Mouse (Mus musculus) hindbrain, postnatal 0 days (tissue): ENCODE measurements at regions not wholly inside any gene's neighbourhood (a gene's known extent, or its start where the extent isn't known, plus 50 kb on each side); places are given as distances from the start of the nearest gene placed in this dataset.

ENCODE experiments used
- ATAC-seq: fragments of 200-750 bp; cut with Nextera tagmentation; 2 replicates; pipeline ENCODE4 v1.8.0; 2017; ENCODE audit warnings: mild to moderate bottlenecking, moderate TSS enrichment, moderate library complexity
- DNase-seq: peaks from one replicate; pipeline ENCODE4 v3.0.0-alpha.2; 2015; ENCODE audit warnings: low spot score
- H3K27ac ChIP-seq: fragments of 300-500 bp; sonication (generic); 2 replicates; pipeline ENCODE4 v1.5.1; 2014; ENCODE audit warnings: mild to moderate bottlenecking
- H3K27me3 ChIP-seq: fragments of 300-500 bp; sonication (generic); 2 replicates; pipeline ENCODE4 v1.6.1; 2014; ENCODE audit warnings: low read length, mixed read lengths; ENCODE audit not compliant: insufficient read depth
- H3K36me3 ChIP-seq: fragments of 300-500 bp; sonication (generic); 2 replicates; pipeline ENCODE4 v1.6.1; 2014; ENCODE audit warnings: low read length, mixed read lengths; ENCODE audit not compliant: insufficient read depth
- H3K4me1 ChIP-seq: fragments of 300-500 bp; sonication (generic); 2 replicates; pipeline ENCODE4 v1.6.1; 2014; ENCODE audit warnings: antibody characterized with exemption, low read length, mixed read lengths; ENCODE audit not compliant: insufficient read depth
- H3K4me2 ChIP-seq: fragments of 300-500 bp; sonication (generic); 2 replicates; pipeline ENCODE4 v1.6.1; 2014; ENCODE audit warnings: low read depth, mild to moderate bottlenecking, low read length, moderate library complexity, mixed read lengths
- H3K4me3 ChIP-seq: fragments of 300-500 bp; sonication (generic); 2 replicates; pipeline ENCODE4 v1.5.1; 2014; ENCODE audit warnings: low read length
- H3K9ac ChIP-seq: fragments of 300-500 bp; sonication (generic); replicated peaks from 2 replicates; pipeline ENCODE4 v1.6.1; 2014; ENCODE audit warnings: mild to moderate bottlenecking, low read length, moderate library complexity, mixed read lengths
- H3K9me3 ChIP-seq: fragments of 300-500 bp; sonication (generic); 2 replicates; pipeline ENCODE4 v1.6.1; 2016; ENCODE audit warnings: low read length, mixed read lengths
- CTCF ChIP-seq: IDR thresholded peaks from 2 replicates; pipeline ENCODE4 v1.5.1; 2016; ENCODE audit warnings: antibody characterized with exemption, control low read depth, low read depth
- WGBS: fragments of 180-500 bp; shearing (Covaris S2); extraction: QIAGEN DNeasy Blood & Tissue Kit; methylation state at CpG from one replicate; pipeline ENCODE4 v1.1.7; 2014; 5-methylcytosine and 5-hydroxymethylcytosine counted together

DNA sequence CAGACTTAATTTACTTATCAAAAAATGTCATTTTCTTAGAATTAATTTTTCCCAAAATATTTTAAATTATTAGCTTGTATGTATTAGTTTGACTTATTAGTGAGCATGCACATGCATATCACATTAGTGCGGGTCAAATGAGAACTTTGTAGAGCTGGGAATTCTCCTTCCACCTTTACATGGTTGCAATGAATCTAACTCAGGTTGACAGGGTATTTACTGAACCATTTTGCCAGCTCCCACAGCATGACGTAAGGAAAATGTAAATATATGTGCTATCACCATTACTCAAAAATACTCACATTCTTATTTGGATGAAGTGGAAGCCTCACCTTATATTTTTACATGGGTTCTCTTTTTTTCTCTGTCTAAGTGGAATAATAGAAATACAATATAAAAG is 179.4 kb upstream of the Ppfia2 start:
- no peak for TF ChIP-seq CTCF
- Histone ChIP-seq H3K27me3 (no peaks in the 10 kb centered on the region), H3K36me3 (no peaks in the 10 kb centered on the region), H3K27ac (no peak overlapping the region), H3K4me2 (no peak overlapping the region), H3K9me3 (no peaks in the 10 kb centered on the region), H3K4me3 (no peak overlapping the region), H3K4me1 (no peaks in the 10 kb centered on the region), H3K9ac (no peak overlapping the region)
- ATAC-seq (no peak), DNase-seq (peak; percentile 37)
- WGBS: 73% methylated on average over 2 of the region's 2 CpGs

DNA sequence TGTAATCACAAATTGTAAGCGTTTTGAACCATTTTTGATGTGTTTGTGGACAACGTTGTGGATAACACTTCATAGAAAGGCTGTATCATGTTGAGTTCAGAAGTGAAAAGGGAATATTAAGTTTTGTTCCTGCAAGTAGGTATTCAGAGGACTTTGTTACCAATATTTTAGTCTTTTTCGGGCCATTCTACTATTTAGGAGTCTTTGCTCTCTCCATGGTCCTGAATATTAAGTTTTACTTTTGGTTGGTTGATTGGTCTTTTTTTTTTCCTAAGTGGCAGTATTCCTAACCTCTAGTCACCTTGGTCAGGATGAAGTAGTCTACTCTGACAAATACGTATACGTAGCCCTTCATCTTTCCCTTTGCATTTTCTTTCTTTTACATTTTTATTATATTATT is 174.6 kb upstream of the Ppfia2 start:
- Histone ChIP-seq H3K9me3 (no peaks in the 10 kb centered on the region), H3K4me1 (no peaks in the 10 kb centered on the region), H3K4me2 (no peak overlapping the region), H3K4me3 (no peak overlapping the region), H3K27ac (no peak overlapping the region), H3K9ac (no peak overlapping the region), H3K27me3 (no peaks in the 10 kb centered on the region), H3K36me3 (no peaks in the 10 kb centered on the region)
- WGBS: 84% methylated on average over 5 of the region's 5 CpGs
- ATAC-seq (no peak), DNase-seq (no peak)
- TF ChIP-seq CTCF: no peak

DNA sequence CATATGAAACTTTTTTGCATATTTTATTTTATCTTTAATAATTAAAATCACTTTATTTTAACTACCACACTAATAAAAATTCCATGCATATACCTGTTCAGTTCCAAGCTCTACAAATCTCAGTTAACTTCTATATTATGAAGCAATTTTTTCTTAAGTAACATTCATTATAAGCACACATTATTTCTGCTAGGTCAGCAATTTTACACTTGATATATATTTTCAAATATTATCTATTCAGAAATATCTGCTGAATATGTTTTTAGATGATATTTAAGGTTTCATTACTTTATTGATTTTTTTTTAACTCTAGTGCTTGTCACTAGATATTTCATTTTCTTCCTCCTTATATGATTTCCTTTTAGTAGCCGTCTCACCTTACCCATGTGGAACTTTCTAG is 135.0 kb upstream of the Ppfia2 start:
- no peaks in the 10 kb centered on the region for H3K27me3 ChIP-seq
- H3K4me1 ChIP-seq: no peaks in the 10 kb centered on the region
- no peaks in the 10 kb centered on the region for H3K36me3 ChIP-seq
- H3K4me3 ChIP-seq: no peak overlapping the region
- 88% methylated on average over 1 of the region's 1 CpGs for WGBS
- H3K9me3 ChIP-seq: no peaks in the 10 kb centered on the region
- DNase-seq: no peak
- H3K4me2 ChIP-seq: no peak overlapping the region
- no peak overlapping the region for H3K27ac ChIP-seq
- H3K9ac ChIP-seq: no peak overlapping the region
- ATAC-seq: no peak
- no peak for TF ChIP-seq CTCF

DNA sequence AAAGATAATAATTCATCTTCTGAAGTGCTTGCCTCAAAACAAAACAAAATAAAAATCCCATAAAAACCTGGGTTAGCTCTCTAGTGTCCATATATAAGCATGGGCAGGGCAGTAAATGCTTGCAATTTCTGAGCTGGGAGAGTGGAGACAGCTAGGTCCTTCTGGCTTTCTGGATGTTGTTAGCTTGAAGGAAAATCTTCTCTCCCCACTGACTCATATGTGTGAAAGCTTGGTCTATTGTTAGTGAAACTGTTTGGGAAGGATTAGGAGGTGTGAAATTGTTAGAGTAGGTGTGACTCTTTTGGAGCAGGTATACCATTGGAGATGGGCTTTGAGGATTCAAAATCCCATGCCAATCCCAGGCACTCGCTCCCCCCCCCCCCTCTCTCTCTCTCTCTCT is 118.5 kb upstream of the Ppfia2 start:
- WGBS: 88% methylated on average over 1 of the region's 1 CpGs
- no peak for ATAC-seq
- Histone ChIP-seq H3K27me3 (no peaks in the 10 kb centered on the region), H3K4me3 (no peak overlapping the region), H3K9me3 (no peaks in the 10 kb centered on the region), H3K36me3 (no peaks in the 10 kb centered on the region), H3K9ac (no peak overlapping the region), H3K4me2 (no peak overlapping the region), H3K27ac (no peak overlapping the region), H3K4me1 (no peaks in the 10 kb centered on the region)
- no peak for DNase-seq
- TF ChIP-seq CTCF: no peak

DNA sequence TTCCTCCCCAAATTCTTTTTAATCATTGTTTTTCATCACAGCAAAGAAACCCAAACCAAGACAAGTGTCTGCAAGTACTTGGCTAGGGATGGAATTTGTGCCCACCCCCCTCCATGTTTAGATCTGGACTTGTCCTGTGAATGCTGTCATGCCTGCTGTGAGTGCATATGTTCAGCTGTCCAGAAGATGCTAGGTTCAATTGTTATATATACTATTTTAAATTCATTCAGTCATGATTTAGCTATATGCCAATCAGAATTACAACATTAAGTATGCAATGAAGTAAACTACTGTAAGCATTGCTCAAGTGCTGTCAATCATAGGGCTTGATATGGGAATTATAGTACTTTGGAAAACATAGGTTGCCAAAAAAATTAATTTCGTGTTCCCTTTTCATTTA is 94.5 kb upstream of the Ppfia2 start:
- WGBS: 65% methylated on average over 1 of the region's 1 CpGs
- Histone ChIP-seq H3K4me1 (no peaks in the 10 kb centered on the region), H3K9me3 (no peaks in the 10 kb centered on the region), H3K27me3 (no peaks in the 10 kb centered on the region), H3K36me3 (no peaks in the 10 kb centered on the region), H3K4me2 (no peak overlapping the region), H3K9ac (no peak overlapping the region), H3K4me3 (no peak overlapping the region), H3K27ac (no peak overlapping the region)
- ATAC-seq: peak; percentile 62; the same call in 1 of the 2 replicates
- TF ChIP-seq CTCF: no peak
- peak; percentile 37 for DNase-seq

DNA sequence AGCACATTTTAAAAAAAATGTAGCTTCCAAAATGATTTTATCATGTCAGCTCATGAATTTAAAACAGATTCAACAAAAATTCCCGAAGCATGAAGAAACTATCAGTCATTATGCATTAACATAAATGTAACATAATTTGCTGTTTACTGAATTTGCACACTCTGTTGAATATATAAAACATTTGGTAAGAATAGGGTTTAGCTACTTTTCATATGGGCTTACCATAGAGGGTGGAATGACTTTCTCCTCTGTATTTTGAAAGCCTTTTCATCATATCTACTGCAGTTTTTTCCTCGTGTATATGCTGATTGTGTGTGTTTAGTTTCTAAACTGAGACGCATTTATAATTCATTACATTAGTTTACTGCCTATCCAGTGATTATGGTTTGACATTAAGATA is 94.0 kb upstream of the Ppfia2 start:
- 77% methylated on average over 3 of the region's 3 CpGs for WGBS
- Histone ChIP-seq H3K27me3 (no peaks in the 10 kb centered on the region), H3K9me3 (no peaks in the 10 kb centered on the region), H3K27ac (no peak overlapping the region), H3K36me3 (no peaks in the 10 kb centered on the region), H3K4me1 (no peaks in the 10 kb centered on the region), H3K4me3 (no peak overlapping the region), H3K4me2 (no peak overlapping the region), H3K9ac (no peak overlapping the region)
- ATAC-seq: no peak
- no peak for TF ChIP-seq CTCF
- no peak for DNase-seq

DNA sequence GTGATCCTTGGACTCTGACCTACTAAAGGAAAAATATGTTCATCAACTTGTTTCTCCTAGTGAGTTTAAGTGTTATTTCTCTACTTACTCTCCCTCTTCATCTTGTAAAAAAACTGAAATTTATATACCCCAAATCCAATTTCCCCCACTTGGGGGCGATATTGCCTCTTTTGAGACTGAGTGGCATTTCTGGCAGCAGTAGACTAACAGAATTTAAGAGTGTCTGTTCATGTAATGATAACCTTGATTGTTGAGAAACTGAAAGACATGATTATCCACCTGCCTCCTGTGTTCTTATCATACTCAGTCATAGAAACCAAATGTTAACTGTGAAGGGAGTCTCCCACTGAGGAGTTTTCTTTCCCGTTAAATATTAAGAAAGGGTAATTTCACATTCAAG is 89.5 kb upstream of the Ppfia2 start:
- no peaks in the 10 kb centered on the region for H3K4me1 ChIP-seq
- 59% methylated on average over 2 of the region's 2 CpGs for WGBS
- TF ChIP-seq CTCF: 0 out of 2 replicates have a peak, but pooled peaks have one; percentile 2
- no peaks in the 10 kb centered on the region for H3K27me3 ChIP-seq
- DNase-seq (no peak), ATAC-seq (no peak)
- H3K4me3 ChIP-seq: no peak overlapping the region
- no peak overlapping the region for H3K4me2 ChIP-seq
- H3K27ac ChIP-seq: no peak overlapping the region
- H3K36me3 ChIP-seq: no peaks in the 10 kb centered on the region
- H3K9me3 ChIP-seq: no peaks in the 10 kb centered on the region
- no peak overlapping the region for H3K9ac ChIP-seq
